Mouse (Mus musculus) liver, adult 2 months (tissue): ENCODE measurements around the gene Them4. TPM values are rescaled to one million over a fixed set of nuclear protein-coding genes. Genes with fewer than 3 reads are reported as not detected.
"Not testable (repeated sequence)": the region's sequence is repeated elsewhere in the genome, so short reads cannot be mapped to it uniquely, and the experiment has no call there.

Experiments
- DNase-seq: peaks from one replicate; pipeline ENCODE4 v3.0.0-alpha.2; 2011; ENCODE audit warnings: low read depth, low spot score; ENCODE audit errors: extremely low read depth
- H3K27ac ChIP-seq: fragments of 200-500 bp; replicated peaks from 2 replicates; pipeline ENCODE4 v1.5.1; 2012; ENCODE audit warnings: low read depth, mild to moderate bottlenecking, control low read depth, inconsistent platforms, low read length; ENCODE audit not compliant: insufficient read depth
- H3K27me3 ChIP-seq: fragments of 200-500 bp; 2 replicates; pipeline ENCODE4 v1.6.1; 2012; ENCODE audit warnings: mild to moderate bottlenecking, moderate library complexity, low read length, inconsistent platforms; ENCODE audit not compliant: control insufficient read depth, insufficient read depth
- H3K36me3 ChIP-seq: fragments of 200-500 bp; 2 replicates; pipeline ENCODE4 v1.6.1; 2012; ENCODE audit warnings: low read length, inconsistent platforms; ENCODE audit not compliant: control insufficient read depth, insufficient read depth
- H3K4me1 ChIP-seq: fragments of 200-500 bp; 2 replicates; pipeline ENCODE4 v1.6.1; 2011; ENCODE audit warnings: low read length; ENCODE audit not compliant: control insufficient read depth, insufficient read depth
- H3K4me3 ChIP-seq: fragments of 200-500 bp; 2 replicates; pipeline ENCODE4 v1.5.1; 2011; ENCODE audit warnings: low read depth, mild to moderate bottlenecking, control low read depth, low read length, moderate library complexity; ENCODE audit not compliant: insufficient read depth
- H3K79me2 ChIP-seq: fragments of 200-500 bp; 2 replicates; pipeline ENCODE4 v1.6.1; 2012; ENCODE audit warnings: inconsistent platforms, mild to moderate bottlenecking, low read length, moderate library complexity; ENCODE audit not compliant: control insufficient read depth, insufficient read depth
- H3K9ac ChIP-seq: fragments of 200-500 bp; 2 replicates; pipeline ENCODE4 v1.6.1; 2012; ENCODE audit warnings: low read depth, mild to moderate bottlenecking, control low read depth, inconsistent platforms, low read length
- CTCF ChIP-seq: fragments of 200-500 bp; IDR thresholded peaks from 2 replicates; pipeline ENCODE4 v1.5.1; 2011; ENCODE audit warnings: low read depth, low read length, control low read depth
- POLR2A ChIP-seq: fragments of 200-500 bp; IDR thresholded peaks from 2 replicates; pipeline ENCODE4 v1.6.1; 2011; ENCODE audit warnings: low read length, control low read depth; ENCODE audit not compliant: insufficient read depth; ENCODE audit errors: extremely low read depth
- WGBS: fragments of 180-500 bp; shearing (Covaris S2); methylation state at CpG from one replicate; pipeline ENCODE4 v1.1.7; 2018; 5-methylcytosine and 5-hydroxymethylcytosine counted together
- polyA plus RNA-seq: library from polyadenylated mRNA; depleted of rRNA; stranded (reverse); fragments of >200 nt; gene quantifications from 2 replicates; pipeline ENCODE4 v1.2.3, GENCODE M21; 2012; rRNA removed
- total RNA-seq: library from RNA; depleted of rRNA; stranded (reverse); fragments of >200 nt; gene quantifications from 2 replicates; pipeline ENCODE4 v1.2.3, GENCODE M21; 2014; rRNA removed

Them4 gene
- 14.2 and 15.6 TPM in 2 replicates for total RNA-seq
- 3.9 and 4.6 TPM in 2 replicates for polyA plus RNA-seq

GRCm38 (mm10) chr3:94309633-94310363 is at the start of gene Them4:
Gene Them4 (plus strand): TSS chr3:94310089.
- Histone ChIP-seq H3K9ac (peak within 1 kb of the TSS; percentile 84), H3K4me1 (peaks cover 5% of the 10 kb centered on the region; the same call in 1 of the 2 replicates), H3K79me2 (peaks cover 17% of the 10 kb centered on the region; the same call in 1 of the 2 replicates), H3K4me3 (peak within 1 kb of the TSS; percentile 62), H3K27ac (peak within 1 kb of the TSS; percentile 93), H3K36me3 (no peaks in the 10 kb centered on the region), H3K27me3 (no peaks in the 10 kb centered on the region)
- 1% methylated on average over 47 of the region's 47 CpGs for WGBS
- no peak for TF ChIP-seq CTCF
- peak; percentile 96 for TF ChIP-seq POLR2A
- peak; percentile 95 for DNase-seq

GRCm38 (mm10) chr3:94260598-94260997 is 49.3 kb upstream of the Them4 start:
- DNase-seq: peak; percentile 21
- Histone ChIP-seq H3K36me3 (no peaks in the 10 kb centered on the region), H3K27me3 (no peaks in the 10 kb centered on the region), H3K9ac (no peak overlapping the region), H3K79me2 (no peaks in the 10 kb centered on the region), H3K4me3 (no peak overlapping the region), H3K4me1 (no peaks in the 10 kb centered on the region), H3K27ac (no peak overlapping the region)
- TF ChIP-seq POLR2A (no peak), CTCF (peak; percentile 21; the same call in 1 of the 2 replicates)
- 44% methylated on average over 6 of the region's 6 CpGs for WGBS

DNA sequence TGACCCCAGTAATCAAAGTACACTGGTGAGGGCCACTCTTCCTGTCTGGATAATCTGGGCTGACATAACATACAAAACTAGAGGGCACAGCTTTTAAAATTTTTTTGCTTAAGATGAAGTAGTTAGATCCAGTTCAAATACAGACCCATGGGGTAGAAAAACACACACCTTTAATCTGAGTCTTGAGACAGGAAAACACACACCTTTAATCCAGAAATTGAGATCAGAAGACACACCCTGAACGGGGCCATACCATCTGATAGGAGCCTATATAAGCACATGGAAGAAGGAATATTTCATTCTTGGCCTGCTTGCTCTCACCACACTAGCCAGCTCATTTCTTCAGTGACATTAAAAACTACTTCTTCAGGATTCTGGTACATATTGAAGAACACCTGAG is 46.2 kb upstream of the Them4 start, which contains the start of gene Gm4778:
Gene Gm4778 (plus strand): TSS at position 301 of the 400 bp plus-strand sequence.
- H3K79me2 ChIP-seq, H3K4me1 ChIP-seq, H3K4me3 ChIP-seq, H3K9ac ChIP-seq, H3K27ac ChIP-seq, H3K27me3 ChIP-seq, DNase-seq, H3K36me3 ChIP-seq: not testable (repeated sequence)
- WGBS: 89% methylated on average over 1 of the region's 1 CpGs

- Histone ChIP-seq H3K27ac (no peak overlapping the region), H3K4me3 (no peak overlapping the region), H3K36me3 (no peaks in the 10 kb centered on the region), H3K4me1 (no peaks in the 10 kb centered on the region), H3K79me2 (no peaks in the 10 kb centered on the region), H3K9ac (no peak overlapping the region), H3K27me3 (no peaks in the 10 kb centered on the region)
- 87% methylated on average over 11 of the region's 11 CpGs for WGBS
- TF ChIP-seq POLR2A: no peak
- no peak for TF ChIP-seq CTCF
- DNase-seq: no peak
These were observed 33.9 kb upstream of the Them4 start for GRCm38 (mm10) chr3:94275991-94276390.

DNA sequence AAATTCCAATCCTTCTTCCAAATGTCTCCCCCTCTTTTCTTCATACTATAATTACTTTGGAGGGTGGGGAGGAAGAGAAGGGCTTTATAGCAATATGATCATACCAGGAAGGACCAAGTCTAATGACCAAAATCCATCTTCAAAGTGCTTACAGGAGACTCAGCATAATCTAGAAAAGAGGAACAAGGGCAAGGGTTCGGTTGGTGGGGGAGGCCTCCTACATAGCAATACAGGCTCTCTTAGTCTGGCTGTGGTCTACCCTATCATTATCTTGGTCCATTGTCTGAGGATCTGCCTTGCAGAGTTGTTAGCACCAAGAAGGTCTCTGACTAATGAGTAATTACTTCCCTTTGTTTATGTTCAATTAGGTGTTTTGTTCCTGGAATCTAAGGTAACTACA is 4.4 kb upstream of the Them4 start:
- TF ChIP-seq CTCF (no peak), POLR2A (no peak)
- H3K4me3 ChIP-seq: no peak overlapping the region
- H3K27ac ChIP-seq: no peak overlapping the region
- no peak overlapping the region for H3K9ac ChIP-seq
- H3K79me2 ChIP-seq: no peaks in the 10 kb centered on the region
- DNase-seq: no peak
- no peaks in the 10 kb centered on the region for H3K36me3 ChIP-seq
- peaks cover 3% of the 10 kb centered on the region; the same call in 1 of the 2 replicates for H3K4me1 ChIP-seq
- 75% methylated on average over 1 of the region's 1 CpGs for WGBS
- H3K27me3 ChIP-seq: no peaks in the 10 kb centered on the region

- peaks cover 3% of the 10 kb centered on the region; the same call in 1 of the 2 replicates for H3K4me1 ChIP-seq
- no peaks in the 10 kb centered on the region for H3K36me3 ChIP-seq
- H3K27me3 ChIP-seq: no peaks in the 10 kb centered on the region
- 0 out of 2 replicates have a peak, but pooled peaks cover 3% of the 10 kb centered on the region for H3K79me2 ChIP-seq
- no peak overlapping the region for H3K9ac ChIP-seq
- no peak for DNase-seq
- H3K27ac ChIP-seq: no peak overlapping the region
- H3K4me3 ChIP-seq: no peak overlapping the region
- no peak for TF ChIP-seq POLR2A
- no peak for TF ChIP-seq CTCF
These were observed 2.9 kb upstream of the Them4 start for GRCm38 (mm10) chr3:94306975-94307374.
